Mouse (Mus musculus) c-Kit-positive CD71-positive TER-119-negative erythroid progenitor cells, embryonic 14.5 days (primary cell): ENCODE results near the gene Slco3a1.

Experiments used
- DNase-seq: peaks from one replicate; pipeline ENCODE4 v3.0.0-alpha.2; 2013; ENCODE audit warnings: low read depth

Slco3a1 gene

DNA sequence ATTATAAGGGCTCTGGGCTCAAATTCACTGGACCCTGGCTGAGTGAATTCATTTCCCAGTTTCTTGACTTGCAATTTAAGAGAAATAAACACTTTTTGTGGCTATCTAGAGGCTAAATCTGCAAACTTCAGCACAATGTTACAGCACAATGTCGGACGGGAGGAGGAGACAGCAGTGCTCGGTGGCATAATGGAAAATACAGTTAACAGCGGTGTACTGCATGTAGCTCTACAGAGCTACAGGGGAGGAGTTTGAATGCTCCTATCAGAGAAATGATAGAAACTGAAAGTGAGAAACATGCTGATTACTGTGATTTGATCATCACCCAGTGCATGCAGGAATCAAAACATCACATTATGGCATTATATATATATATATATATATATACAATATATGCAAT lies 68.5 kb downstream of the Slco3a1 start:
- no peak for DNase-seq

DNA sequence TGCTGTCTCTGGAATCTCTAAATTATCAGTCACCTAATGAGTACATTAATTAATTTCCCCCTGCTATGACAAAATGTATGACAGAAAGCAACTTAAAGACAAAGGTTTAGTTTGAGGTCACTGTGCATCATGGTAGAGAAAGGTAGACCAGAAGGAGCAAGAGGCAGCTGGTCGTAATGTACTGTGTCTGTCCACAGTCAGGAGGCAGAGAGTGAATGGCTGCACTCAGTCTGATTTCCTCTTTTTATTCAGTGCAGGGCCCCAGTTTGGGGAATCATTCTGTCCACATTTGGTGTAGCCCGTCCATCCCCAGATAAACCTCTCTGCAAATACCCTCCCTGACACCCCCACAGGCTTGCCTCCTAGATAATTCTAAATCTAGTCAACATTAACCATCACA lies 68.9 kb downstream of the Slco3a1 start:
- DNase-seq: no peak

DNA sequence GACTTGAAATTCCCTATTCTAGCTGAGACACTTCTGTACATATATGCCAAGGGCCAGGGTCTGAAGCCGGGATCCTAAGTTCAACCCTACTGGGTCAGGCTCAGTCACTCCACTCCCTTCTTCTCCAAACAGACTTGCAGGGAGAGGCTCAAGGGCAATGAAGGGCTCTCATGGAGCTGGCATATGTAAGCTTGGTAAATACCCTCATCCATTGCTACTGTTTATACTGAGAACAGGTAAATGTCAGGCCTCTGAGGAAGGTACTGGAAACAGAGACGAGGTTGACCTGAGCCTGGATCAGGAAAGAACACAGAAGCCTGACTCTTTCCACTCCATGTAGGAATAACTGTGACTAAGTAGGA lies 70.6 kb downstream of the Slco3a1 start:
- DNase-seq: no peak

DNA sequence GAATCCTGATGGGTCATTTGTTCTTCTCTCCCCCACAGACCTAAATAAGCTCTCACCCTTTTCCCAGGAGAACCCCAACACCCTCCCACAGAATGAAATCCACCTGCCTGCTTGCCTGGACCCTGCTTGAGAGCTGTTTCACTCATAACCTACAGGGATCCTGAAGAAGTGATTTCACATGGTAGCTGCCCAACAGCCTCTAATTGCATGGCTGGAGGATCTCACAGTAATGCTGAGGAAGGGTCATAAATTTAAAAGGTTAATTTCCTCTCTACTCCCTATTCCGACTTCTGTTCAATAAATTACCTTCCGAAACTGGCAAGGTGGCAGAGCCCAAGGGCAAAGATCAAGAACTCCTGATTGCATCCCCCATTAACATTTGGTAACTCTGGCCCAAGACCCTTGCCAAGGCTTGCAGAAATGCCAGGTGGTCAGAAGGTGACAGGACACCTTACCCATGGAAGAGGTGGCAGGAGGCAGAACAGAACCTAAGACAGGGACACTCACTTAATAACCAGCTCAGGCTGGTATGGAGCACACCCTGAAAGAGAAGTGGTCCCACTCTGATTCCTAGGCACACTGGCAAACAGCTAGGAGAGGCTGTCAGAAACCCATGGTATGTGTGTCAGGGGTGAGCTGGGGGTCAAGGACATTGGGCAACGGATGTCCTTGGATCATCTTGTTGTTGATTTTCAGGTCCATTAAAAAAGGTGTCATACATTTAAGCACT lies 71.1 kb downstream of the Slco3a1 start:
- no peak for DNase-seq

DNA sequence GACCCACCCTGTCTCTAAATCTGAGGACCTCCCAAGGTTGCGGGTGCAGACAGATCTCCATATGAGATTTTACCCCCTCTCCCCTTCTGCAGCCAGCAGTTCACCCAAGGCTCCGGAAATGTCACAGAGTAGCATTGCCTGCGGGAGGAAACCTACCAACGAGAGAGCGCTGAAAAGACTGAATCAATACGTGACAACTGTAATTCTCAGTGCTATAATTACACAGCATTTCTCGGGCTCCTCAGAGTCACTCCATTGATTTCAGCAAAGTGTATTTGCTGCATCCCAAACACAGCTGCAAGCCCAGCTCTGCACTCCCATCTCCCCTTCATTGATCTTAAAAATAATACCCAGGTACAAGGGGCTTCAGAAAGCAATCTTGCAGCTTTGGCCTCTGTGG lies 82.8 kb downstream of the Slco3a1 start:
- DNase-seq: no peak

DNA sequence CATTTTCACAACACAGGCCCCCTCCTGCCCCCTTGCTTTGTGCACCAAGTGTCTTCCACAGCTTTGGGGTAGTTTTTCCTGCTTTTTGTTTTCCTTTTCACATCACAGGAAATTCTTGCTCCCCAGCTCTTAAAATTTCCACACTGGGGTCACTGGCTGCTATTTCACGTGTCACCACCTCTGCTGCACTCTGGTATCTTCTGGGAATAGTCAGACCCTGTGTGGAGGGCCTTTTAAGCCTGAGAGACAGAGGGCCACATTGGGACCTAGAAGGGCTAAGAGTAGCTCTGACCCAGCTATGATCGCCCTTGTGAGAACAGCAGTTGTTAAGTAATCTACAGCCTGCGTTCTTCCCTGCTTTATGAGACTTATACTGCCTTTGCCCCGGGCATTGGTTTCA lies 87.7 kb downstream of the Slco3a1 start:
- DNase-seq: no peak

DNA sequence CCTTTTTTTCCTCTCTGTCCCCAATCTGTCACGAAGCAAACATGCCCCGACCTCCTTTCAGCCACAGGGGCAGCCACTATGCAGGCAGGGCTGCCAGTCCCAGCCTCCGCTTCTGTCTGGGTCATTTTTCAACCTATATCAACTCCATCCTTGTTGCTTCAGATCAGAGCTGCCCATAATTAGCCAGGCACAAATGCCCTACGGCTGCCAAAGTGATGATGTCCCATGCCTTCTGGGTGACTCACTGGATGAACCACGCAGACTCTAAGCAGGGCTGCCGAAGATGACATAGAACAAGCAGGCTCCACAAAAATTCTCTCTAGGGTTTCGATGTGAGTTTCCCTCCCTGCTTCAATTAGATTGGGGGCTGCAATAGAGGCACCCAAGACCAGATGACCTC lies 89.9 kb downstream of the Slco3a1 start:
- no peak for DNase-seq

DNA sequence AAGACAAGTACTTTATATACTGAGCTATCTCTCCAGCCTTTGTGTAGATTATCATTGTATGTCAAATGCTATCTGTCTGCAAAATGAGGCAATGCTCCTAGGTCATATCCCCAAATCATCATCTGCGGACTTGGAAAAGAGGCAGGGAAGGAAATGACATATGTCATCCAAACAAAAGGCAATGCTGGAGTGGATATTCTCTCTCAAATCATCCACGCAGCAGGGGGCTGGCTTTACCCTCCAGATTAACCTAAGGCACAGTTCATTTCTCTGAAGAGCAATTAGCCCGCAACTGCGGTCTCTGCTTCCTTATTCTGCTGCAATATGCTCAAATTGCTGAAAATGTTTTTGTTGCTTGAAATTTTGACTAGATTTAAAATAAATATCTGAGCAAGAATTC lies 92.1 kb downstream of the Slco3a1 start:
- no peak for DNase-seq

DNA sequence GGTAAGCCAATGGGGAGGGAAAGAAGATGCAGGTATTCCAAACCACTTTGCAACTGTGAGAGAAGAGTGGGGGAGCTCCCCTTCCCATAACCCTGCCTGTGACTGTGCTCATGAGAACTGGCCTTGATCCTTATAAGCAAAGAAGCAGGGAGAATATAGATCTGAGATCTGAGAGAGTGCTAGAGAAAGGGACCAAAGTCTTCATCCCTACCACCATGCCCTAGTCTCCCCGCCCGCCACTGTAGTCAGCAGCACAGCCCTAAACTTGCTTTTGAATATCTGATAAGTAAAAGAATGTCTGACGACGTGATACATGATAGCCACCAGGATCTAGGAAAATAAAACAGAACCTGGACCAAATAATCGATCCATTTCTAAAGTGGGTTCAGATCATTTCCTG lies 92.8 kb downstream of the Slco3a1 start:
- no peak for DNase-seq

DNA sequence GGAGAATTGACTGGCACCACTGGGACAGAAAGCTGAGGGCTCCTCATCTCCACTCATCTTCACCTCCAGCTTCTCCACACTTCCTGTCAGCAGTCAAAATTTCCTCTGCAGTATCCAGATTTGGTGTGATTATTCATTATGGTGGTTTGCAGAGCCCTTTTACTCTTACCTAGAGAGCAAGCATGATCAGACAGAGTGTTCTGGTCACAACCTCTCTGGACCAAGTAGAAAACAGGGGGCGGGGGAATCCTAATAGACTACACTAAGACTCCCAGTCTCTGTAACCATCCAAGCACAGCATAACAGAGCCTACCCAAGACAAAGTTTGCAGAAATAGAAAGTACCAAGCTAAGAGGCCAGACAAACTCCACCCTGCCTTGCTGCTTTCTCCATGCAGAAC lies 93.4 kb downstream of the Slco3a1 start:
- no peak for DNase-seq

DNA sequence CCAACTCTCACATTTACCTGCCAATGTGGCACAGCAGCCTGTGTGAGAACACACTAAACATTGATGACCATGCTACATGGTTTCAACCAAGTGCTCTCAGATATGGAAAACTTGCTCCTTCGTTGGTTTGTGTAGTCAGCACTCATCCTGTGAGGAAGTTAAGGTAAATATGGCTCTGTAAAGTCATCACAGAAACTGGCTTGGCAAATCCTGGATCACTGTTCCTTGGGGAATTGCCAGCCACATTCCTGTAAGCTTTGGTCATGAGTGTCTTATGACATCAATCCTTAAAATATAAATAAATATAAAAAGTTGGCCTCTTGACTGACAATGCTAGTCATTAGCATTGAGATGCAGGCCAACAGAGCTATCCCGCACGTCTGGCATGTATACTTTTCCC lies 94.8 kb downstream of the Slco3a1 start:
- DNase-seq: no peak

DNA sequence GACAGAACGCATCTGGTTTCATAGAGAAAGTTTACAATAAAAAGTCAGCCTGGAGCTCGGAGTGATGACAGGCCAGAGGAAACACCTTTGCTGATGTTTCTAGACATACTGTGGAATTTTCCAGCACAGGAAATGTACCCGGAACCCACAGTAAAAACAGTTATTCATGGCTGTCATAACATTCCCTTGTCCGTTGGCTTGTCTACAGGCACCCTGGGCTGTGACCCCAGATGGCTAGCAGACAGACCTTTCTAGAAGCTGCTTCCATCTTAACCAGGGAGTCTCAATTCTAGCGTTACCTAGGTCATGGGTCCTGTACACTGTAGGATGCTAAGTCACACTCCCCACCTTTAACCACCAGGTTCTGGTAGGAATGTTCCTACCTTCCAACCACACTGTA lies 95.3 kb downstream of the Slco3a1 start:
- no peak for DNase-seq

DNA sequence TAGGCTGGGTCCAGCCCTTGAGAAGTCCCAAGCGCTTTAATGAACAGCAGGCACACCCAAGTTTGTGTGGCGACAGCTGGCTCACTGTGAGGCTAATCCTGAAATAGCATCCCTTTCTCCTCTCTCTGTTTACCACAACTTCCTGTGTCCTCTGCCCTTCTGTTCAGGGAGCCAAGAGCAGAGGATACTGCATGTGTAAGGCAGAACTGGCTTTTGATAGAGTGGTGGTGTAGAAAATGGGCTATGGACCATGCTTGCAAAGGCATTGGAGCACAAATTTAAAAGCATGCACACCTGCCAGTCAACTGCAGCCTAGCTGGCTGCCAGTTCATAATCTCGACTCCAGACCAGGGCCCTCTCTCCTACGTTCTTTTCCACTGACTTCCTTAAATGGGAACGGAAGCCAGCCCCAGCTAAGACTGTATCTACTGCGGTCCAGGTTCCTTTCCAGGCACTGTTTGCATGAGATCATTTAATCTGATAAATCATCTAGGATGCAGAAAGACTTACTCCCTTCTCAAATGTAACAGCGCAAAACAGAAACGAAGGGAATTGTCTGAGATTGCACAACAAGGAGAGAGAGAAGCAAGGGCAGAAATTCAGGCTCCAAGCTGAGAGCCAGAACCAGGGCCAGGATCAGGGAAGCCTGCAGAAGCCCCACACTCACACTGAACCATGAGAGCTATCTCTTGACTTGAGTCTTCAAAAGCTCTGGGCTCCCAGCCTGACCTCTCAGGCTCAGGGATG lies 95.9 kb downstream of the Slco3a1 start:
- no peak for DNase-seq

DNA sequence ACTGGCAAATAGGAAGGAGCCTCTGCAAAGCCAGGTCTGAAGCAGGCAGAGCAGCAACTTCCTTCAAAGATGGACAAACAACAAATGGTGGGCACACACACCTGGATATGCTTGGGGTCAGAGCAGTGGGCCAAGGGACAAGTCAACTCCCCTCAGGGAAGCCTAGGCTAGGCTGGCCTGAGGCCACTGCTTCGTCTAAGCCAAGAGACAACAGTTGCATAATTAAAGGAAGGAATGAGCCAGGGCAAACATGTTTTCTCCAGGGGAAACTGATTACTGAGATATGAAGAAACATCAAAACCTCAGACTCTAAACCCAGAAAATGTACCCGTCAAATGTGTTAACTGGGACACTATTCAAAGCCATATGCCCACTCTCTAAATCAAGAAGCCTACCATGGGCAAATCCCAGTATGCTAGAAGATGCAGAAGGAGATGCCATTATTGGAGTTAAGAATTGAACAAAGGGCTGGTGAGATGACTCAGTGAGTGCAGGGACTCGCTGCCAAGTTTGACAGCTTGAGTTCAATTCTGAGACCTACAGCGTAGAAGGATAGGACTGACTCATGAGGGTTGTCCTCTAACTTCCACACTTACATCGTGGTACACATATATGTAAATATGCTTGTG lies 97.1 kb downstream of the Slco3a1 start:
- no peak for DNase-seq

DNA sequence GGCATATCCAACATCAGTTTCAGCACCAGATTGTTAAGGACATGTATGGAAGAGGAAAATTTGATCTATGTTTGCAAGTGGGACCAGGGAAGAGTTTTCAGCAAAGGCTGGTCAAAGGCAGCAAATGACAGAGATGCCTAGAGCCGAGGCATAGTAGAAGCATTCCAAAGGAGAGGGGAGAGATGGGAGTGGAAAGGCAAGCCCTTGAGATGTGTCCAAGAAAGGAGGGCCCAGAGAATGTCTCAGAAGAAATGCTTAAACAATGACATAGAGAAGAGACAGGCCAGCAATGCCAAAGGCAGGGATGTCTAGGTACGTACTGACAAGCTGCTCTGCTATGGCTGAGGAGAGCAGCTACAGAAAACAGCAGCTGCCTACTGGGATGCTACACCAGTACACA lies 97.8 kb downstream of the Slco3a1 start:
- DNase-seq: no peak

DNA sequence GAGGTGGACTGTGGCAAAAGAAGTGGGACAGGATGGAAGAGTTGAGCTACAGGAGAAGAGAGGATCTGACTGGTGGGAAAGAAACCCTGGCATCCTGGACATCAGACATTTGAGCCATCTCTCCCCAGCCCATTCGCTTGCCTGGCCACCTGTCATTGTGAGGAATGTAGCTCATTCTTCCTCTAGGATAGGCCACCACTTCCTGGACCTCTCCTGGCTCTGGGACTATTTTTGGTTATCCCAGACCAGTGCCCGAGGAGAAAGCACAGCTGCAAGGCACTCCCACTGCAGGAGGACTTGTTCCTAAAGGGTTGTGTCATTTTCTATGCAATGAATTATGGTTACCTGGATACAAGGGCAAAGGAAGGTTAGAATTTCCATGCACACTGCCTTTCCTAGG lies 103.5 kb downstream of the Slco3a1 start:
- no peak for DNase-seq

DNA sequence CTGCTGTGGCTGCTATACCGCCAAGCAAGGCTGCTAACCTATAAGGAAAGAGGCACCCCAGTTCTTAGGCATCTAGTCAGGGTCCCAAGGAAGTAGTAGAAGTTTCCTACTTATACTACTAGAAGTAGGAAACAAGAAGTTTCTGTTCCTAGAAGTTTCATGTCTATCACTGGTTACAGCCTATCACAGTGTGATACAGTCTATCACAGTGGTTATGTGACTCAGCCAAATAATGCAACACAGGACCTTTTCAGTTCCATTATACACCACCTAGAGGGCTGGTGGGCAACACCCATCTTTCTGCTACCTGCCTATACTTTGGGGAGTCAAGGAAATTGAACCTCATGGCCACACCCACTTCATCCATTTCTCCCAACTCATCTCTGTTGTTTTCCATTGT lies 104.8 kb downstream of the Slco3a1 start:
- no peak for DNase-seq

DNA sequence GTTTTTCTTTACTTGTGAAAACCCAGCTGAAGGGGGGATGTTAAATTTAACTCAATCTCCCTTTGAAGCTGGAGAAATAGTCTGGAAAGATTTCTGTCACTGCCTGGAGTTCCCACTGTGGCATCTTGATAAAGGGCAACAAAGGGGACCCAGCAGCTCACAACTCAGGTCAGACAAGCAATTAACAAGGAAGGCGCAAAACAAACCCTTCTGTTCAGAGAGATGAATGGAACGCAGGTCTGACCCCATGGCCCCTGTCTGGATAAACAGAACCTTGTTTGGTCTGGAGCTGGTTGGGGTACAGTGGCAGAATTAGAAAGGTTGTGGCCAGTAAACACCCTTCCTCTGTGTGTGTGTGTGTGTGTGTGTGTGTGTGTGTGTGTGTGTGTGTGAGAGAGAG lies 106.8 kb downstream of the Slco3a1 start:
- DNase-seq: no peak

DNA sequence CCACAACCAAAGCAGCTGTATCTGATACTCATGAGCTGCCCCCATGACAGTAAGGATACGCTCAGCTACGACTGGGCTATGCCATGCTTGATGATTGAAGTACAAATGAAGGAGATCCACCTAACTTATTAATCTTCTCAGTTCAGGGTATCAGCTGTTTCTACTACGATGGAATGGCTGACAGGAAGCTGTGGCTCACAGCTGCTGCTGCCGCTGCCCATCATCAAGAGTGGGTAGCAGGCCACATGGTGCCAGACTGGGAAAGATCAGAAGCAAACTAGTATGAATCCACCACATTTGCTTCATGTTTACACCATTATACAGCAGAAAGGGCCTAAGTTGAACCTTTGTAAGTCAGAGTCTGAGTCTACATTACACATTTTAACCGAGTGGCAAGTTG lies 109.4 kb downstream of the Slco3a1 start:
- no peak for DNase-seq

DNA sequence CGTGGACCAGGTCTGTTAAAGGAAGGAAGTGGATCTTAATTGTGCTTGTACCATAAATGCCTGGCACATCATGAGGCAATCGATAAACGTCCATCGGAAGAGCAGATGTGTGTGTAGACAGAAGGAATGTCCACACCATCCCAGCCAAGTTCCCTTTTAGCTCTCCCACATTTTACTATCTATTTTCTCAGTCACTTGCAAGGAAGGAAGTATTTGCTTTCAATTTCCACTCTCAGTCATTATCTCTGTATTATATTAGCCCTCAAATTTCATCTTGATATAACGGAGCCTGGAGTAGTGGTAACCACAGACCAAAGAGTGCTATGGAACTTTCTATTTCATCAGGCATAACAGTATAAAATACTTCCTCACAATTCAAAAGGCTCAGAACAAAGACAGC lies 112.2 kb downstream of the Slco3a1 start:
- DNase-seq: no peak

DNA sequence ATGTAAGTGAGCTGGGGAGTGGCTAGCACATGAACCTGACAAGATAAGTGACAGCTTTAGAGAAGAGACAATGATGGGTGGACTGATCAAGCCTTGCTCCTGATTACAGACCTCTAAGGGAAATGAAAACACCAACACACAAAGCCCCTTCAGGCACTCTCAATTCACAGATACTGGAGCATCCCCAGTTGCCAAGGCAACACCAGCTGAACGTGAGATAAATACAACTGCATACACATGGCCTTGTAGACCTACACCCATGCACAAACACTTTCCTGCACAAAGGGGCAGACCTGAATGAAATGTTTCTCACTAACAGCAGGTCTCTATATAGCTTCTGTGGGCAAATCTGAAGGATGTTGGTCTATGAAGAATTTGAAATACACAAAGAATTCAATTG lies 117.0 kb downstream of the Slco3a1 start:
- DNase-seq: no peak

DNA sequence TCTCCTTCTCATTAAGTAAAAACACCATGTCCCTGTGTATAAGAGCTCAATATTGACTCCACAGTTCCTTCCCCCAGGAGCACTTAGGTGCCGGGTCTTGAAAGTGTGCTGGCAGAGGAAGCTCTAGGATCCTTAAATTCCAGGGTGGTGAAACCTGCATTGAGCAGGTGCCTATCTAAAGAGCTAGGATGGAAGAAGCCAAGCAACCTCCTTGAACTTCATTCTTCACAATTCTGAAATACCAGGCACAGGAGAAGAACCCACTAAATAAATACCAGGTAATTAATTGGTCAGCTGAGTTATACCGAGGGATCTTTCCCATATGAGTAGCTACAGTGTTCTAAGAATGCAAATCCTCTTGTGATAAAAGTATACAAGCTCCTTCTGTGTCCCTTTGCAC lies 117.9 kb downstream of the Slco3a1 start:
- DNase-seq: no peak

DNA sequence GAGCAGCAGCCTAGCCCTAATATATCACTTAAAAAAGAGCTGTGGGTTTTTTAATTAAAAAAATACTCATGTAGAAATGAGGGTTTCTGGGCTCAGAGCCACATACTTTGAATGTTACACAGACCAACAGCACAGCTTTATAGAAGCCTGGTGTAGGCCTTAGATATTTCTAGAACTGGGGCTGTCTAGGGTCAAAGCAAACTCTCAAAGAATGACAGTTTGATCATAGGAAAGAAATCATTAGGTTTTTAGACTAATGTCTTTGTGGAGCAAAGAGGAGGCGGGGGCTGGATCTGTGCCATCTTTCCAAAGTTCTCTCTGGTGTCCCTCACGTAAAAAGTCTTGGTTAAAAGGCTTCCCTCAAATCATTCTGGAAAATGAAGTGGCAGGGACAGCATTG lies 121.6 kb downstream of the Slco3a1 start:
- DNase-seq: no peak

DNA sequence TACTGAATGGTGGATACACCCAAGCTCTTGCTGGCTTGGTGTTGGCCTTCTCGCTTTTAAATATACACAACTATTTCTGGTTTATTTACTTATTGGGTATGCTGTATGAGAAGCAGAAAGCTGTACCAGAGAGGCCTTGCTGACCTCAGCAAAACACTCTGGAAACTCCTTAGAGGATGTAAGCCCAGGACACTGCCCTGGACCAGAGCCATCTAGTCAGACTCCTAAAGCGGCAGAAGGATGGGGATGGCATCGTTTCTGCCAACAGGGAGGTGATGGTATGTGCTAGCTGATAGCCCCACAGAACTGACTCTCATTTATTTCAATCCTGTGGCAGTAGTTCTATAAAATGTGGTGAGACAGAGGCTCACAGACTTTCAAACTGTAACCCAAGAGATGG lies 125.3 kb downstream of the Slco3a1 start:
- DNase-seq: no peak
